Mouse (Mus musculus) ES-Bruce4 (cell line): ENCODE results near the gene Nrip2.

Source experiments
- CTCF ChIP-seq: IDR thresholded peaks from one replicate; pipeline ENCODE4 v1.8.1; 2011; ENCODE audit warnings: low read depth, low read length
- EP300 ChIP-seq: IDR thresholded peaks from 2 replicates; pipeline ENCODE4 v1.6.1; 2011; ENCODE audit warnings: low read depth, low read length; ENCODE audit not compliant: insufficient read depth

- TF ChIP-seq CTCF (no peak), EP300 (no peak)
Observed at GRCm38 (mm10) chr6:128432356-128432915, 33.3 kb downstream of the Nrip2 start.
